Mouse (Mus musculus) lung, postnatal 25 days (tissue): ENCODE data around the gene Tarbp2.
A peak's percentile ranks its signal among the peaks of the same experiment; 100 is the strongest.

ENCODE experiments used
- DNase-seq: peaks from one replicate; pipeline ENCODE4 v3.0.0; 2022; ENCODE audit warnings: low spot score

Tarbp2 gene

DNA sequence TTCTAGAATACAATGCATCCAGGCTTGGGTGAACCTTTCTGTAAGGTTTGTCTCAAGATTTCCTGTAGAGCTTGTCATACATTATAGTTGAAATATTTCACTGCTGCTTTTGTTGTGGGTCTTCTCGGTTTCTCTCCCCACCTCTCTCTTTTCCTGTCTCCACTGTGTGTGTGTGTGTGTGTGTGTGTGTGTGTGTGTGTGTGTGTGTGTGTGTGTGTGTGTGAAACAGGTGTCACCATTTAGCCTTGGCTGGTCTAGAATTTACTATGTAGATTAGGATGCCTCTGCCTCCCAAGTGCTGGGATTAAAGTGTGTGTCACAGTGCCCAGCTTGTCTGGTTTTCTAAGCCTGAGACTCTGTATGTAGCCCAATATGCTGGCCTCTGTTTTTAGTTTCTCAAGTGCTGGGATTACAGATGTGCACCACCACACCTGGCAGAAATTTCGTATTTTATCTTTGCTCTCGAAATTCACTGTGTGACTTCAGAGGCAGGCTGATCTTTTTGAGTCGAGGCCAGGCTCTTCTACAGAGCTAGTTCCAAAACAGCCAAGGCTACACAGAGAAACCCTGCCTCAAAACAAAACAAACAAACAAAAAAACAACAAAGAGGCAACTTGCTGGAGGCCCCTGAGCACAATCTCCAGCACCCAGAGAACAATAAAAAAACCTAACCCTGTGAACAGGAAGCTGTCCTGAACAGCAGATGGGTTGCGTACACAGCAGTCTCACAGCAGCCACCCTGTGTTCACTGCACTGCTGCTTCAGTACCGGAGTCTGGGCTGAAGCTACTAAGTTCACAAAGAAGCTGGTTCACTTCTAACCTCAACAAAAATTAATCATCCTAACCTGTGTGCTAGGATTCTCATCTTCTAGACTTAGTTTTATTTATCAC is 8.4 kb downstream of the Tarbp2 start:
- DNase-seq: no peak

DNA sequence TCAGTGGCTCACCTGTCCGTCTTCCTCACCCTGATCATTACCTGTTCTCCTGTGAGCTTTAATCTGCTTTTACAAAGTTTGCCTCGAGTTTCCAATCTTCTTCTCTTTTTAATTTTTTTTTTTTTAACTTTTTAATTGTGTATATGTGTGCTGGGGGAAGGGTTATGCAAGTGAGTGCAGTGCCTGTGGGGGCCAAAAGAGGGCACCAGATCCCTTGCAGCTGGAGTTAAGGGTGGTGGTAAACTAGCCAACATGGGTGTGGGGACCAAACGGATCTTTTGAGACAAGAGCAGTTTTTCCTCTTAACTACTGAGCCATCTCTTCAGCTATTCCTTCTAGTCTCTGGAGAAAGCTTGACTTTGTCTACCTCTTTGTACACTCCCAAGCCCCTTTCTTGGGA is 9.9 kb downstream of the Tarbp2 start:
- no peak for DNase-seq

DNA sequence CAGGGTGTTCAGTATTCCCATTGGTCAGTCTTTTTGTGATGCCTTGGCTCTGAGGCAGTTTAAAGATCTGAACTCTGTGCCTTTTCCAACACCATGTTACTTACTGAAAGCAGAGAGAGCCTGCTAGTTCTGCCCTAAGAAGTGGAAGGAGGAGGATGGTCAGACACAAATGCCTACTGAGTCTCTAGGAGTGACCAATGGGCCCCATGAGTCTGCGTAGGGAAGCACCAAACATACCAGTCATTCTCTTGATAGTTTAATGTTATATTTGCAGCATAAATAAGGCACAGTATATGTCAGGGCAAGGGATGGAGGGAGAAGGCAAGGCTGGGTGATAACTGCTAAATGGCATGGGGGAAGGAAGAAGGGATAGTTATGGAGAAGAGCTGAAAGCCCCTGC is 10.4 kb downstream of the Tarbp2 start:
- DNase-seq: no peak

DNA sequence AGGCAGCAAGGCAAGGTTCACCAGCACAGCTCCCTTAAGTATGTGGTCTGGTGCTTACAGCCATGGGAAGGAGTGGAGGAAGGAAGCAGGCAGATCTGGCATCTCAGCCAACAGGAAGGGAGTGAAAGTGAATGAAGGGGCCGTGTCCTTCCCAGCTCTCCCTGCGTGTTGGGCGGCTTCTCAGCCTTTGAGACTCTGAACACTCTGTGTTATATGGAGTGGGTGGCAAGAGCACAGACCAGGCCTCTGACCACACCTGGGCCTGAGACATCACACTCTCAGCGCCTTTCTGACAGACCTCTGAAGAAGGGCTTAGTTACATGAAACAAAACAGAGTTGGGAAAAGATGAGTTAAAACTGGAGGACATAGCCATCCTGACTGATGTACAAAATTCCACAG is 12.6 kb downstream of the Tarbp2 start:
- no peak for DNase-seq

DNA sequence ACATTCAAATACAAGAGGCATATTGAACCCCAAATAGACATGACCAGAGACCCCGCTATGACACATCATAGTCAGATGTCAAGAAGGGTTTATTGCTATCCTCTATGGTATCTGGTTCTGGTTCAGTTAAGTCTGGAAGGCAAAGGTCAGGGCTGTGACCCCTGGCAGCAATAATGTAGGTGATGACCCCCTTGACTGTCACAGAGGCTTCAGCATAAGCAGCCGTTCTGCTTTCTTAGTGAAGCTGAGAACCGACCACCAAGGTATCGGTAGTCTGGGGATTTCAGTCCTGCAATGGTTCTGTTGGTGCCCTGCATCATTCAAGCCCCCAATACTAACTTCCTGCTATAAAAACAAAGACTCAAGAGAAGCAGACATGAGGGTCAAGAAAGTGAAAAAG is 13.6 kb downstream of the Tarbp2 start:
- no peak for DNase-seq

DNA sequence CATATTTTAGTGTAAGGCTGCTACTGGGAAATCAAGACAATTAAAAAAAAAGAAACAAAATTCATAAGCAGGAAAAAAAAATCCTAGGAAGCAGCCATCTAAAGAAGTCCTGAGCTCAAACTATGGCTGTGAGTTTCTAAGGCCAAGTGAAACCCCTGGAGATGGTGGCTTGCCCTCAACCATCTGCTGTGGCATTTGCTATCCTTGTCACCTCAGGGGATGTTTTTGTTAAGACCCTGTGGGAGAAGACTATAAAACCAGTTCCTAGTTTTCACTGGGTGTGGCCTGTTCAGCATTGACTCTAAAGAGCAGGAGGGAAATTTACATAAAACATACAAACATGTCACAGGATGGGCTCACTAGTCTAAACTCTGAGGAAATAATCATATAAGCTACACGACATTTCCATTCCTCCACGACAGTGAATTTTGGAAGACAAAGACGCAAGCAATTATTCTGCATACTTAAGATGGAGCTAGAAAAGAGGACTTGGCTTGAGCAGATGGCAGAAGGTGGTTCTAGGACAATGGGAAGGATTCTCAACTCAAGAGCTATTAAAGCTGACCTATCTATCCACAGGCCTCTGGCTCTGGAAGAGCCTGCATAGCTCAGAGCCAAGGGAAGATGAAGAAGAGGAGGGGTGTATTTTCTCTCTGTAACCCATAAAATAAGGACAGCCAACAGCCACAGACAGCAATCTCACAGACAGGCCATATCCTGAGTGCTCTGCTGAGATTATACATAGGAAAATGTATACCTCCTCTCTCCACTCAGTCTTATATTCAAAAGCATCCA is 14.3 kb downstream of the Tarbp2 start:
- DNase-seq: no peak

DNA sequence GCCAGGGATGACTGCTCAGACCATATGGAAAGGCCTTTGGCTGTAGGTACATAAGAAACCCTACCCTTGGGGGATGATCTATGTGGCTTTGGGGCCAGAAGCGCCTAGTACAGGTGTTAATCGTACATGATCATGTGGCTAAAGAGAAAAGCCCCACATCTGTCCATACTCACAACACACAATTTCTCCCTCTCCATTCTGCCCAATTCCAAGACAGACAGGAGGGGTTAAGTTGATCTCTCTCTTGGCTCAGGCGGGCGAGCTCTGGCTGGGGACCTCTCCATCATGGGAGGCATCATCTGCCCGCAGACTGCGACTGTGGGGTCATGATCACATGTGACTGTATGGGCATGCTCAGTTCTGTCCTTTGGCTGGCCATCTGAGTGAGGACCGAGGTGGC is 15.9 kb downstream of the Tarbp2 start:
- DNase-seq: no peak

DNA sequence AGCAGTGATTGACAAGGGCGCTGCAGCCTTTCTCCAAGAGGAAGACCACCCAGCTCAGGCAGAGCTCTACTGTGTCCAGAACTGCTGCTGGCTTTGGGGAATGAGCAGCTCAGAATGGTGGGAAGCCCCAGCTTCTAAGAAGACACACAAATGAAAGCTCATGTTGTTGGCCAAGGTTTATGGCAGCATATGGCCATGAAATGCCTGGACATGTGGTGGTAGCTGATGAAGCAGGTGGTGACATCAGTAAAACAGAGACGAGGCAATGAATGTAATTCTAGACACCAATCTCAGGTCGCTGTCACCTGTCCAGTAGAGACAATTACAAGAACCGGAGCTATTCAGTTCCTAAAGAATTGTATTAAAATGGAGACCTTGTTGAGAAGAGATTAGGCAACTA is 26.8 kb downstream of the Tarbp2 start:
- no peak for DNase-seq

DNA sequence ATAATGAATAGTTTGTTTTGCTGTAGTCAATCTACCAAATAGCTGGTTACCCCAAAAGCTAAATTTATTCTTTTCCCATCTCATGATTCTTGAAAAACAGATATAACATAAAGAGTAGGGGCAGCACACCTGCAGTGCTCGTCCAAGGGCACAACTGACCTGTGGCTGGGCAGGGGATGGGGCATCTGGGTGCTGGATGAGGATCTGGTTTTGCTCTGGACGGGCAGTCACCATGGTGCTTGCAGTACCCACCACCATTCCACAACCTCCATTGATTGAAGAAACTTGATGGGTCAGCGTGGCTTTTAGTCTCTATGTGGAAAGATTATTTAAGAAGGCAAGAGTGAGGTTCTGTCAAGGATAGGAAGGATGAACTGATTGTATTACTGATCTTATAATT is 28.3 kb downstream of the Tarbp2 start:
- DNase-seq: no peak

DNA sequence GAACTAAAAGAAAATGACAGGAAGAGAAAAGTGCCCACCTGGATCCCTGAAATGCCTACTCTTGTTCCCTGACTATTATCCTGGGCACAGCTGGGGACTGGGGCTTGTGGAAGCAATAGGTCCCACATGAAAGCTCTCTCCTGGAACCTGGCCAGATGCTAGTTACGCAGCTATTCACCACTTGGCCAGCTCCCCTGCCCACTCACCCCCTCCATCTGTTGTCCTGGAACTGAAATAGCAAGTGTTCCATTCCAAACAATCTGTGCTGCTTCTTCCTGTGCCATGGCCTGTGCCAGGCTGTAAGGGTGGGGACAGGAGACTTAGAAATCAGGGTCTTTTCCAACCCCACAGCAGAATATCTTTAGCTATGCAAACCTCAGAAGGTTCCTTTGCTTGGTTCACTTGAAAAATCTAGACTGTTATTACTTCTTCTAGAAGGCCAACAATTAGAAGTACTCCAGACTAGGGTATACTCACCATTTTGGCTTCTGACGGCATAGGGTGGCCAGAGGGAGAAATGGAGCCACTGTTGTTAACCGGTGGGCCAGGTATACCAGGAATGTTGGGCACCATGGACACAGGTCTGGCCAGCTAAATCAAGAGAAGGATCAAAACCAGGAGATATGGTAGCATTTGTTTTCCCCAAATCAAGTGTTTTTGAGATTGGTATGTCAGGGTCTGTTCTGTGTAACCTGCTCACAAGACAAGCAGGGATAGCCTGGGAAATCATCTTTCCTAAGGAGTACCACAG is 28.9 kb downstream of the Tarbp2 start:
- peak; percentile 69 for DNase-seq

DNA sequence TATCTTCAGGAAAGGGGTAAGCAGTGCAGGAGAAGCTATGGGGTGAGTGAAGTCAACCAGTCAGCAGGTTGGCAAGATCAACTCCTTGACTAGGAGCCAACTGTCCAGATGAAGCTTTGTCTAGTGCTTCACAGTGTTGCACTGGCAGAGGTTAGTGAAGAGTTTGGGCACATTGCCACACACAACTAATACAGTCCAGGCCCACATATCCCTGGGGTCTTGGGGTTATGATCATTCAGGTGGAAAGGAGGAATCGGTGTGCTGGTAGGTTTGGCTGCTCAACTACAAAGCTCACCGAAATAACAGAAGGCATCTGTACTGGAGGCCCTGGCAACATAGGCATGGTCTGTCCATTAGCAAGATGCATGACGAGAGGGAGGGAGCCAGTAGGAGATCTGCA is 29.5 kb downstream of the Tarbp2 start:
- no peak for DNase-seq

DNA sequence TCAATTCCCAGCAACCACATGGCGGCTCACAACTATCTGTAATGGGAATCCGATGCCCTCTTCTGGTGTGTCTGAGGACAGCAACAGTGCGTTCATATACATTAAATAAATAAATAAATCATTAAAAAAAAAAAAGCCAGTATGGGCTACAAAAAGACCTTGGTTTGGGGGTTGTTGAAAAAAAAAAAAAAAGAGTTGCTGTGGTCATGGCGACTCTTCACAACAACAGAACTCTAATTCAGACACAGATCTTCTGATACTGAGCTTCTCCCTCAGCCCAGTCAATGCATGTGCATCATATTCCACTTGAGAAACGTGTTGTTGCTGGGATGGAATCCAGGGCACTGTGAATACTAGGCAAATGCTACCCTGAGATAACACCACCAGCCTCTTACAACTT is 34.6 kb downstream of the Tarbp2 start:
- DNase-seq: no peak

DNA sequence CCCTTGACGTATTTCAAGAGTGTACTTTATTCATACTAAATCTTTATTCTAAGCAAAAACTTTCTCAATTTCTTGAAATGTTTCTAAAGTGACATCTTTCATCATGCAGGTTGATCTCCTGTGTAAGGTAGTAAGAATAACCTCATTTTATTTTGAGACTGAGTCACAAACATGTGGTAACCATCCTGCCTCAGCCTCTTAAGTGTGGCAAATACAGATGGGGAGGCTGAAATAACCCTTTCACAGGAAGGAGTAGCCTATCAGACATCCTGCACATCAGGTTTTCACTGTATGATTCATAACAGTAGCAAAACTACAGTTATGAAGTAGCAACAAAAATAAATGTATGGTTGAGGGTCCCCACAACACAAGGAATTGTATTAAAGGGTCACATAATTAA is 37.6 kb downstream of the Tarbp2 start:
- no peak for DNase-seq

DNA sequence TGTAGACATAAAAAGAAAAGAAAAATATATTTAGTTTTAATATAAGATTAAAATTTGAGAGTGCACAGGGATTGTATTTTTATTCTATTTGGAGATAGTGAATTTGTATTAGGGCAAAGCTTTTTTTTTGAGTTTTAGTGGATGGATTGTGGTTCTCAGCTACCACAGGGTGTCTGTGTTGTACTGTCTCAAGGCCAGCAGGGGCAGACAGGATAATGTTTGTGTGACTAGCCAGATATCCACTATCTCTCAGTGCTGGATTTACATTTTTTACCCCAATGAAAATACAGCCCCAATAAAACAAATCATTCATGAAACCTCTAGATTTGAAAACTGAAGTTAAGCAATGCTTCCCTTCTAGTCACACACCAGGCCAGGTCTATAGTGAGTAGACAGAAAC is 39.6 kb downstream of the Tarbp2 start:
- DNase-seq: no peak

DNA sequence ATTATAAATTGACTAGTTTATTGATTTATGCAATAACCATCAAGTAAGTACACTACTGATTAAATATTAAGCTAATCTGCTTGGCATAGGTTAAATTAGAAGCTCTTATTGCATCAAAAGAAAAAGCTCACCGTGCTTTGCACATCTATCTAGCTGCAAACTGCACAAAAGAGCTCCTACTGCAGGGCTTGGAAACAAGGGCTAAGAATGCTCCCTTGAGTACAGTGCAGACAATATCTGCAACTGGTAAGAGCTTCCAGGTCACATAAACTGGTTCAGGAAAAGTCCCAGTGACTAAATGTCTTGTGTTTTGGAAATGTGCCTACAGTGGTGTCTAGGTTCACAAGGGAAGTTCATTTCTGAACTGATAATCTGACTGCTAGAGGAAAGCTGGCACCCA is 44.5 kb downstream of the Tarbp2 start:
- no peak for DNase-seq

DNA sequence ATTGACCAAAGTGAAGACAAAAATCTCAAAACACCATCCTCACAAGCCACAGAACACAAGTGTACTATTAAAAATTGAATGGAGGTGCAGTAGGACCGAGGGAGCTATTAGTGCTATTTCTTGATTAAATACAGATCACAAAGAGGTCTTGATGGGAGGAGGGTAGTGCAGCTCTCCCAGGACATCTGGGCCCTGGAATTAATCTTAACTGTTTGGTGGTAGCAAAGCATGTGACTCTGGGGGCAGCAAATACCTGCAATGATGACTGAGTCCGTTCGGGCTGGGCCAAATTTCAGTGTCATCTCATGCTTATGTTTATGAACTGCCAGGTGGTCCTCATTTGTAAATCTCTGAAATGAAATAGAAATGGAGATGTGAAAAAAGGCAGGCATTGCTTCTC is 45.1 kb downstream of the Tarbp2 start:
- no peak for DNase-seq

DNA sequence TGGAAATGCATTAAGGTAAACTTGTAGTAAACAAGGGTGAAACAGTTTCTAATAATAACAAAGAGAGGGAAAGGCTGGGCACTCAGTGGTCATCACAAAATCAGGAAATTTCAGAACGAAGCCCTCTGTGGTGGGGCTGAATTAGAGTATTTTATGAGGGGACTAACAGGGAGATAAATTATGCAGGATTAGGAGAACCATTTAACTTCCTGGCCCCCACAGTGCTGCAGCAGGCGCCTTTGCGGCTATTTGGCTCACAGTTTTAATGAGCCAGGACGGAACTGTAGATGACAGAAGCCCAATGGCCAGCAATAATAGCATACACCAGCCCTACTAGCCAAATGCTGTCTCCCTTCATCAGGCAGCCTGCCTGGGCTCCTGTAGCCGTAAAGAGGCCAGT is 45.7 kb downstream of the Tarbp2 start:
- DNase-seq: no peak

DNA sequence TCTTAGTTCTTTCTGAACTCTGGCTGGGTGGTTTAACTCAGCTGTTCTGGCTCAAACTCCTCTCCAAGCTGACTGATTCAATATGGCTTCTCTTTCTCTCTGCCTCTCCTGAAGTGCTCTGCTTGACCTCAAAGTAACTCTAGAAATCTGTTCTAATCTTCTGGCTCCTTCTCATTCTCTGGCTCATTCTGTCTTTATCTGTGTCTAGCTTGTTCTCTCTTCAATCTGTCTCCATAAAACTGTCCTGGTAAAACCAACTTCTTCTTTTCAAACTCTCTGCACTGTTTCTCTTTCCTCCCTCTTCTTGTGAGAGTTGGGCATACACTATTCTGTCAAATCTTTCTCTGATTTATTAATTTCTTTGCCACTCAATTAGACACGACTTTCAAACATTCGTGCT is 49.9 kb downstream of the Tarbp2 start:
- no peak for DNase-seq

DNA sequence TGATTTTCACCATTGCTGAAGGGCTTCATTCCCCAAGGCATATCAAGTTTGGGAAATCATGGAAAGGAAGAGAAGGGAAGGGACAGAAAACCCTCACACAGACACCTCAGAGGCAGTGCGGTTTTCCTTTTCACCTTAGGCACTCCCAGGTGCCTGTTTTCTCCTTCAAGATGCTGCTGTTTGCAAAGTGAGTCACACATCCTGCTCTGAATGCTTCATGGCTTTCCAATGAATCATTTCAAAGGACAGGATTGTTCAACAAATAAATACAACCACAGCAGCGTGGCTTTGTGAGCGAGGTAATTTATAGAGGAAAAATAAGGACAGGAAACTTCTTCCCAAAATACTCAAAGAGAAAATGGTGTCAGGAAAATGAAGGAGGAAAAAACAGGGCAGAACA is 54.1 kb downstream of the Tarbp2 start:
- DNase-seq: peak; percentile 39
